Mouse (Mus musculus): Measurements from ENCODE around the gene Apol6. TPM values are rescaled to one million over a fixed set of nuclear protein-coding genes. Genes with fewer than 3 reads are reported as not detected.

The Apol6 gene
- total RNA-seq (2012; rRNA removed) (not detected in 2 replicates), total RNA-seq (2014; rRNA removed) (not detected in 2 replicates), polyA plus RNA-seq (2012; ENCODE audit: insufficient read length, low read depth) (not detected in 2 replicates)

- H3K4me2 ChIP-seq (ENCODE audit: insufficient read depth, low read depth, poor library complexity, severe bottlenecking), result no peak within 1 kb of the TSS
- TF ChIP-seq GABPA (IDR thresholded peaks at IDR 0.05; ENCODE audit: insufficient replicate concordance, low read depth, low read length), result no peak
- no peak for TF ChIP-seq NRF1 (IDR thresholded peaks at IDR 0.05; ENCODE audit: low read depth, low read length)
- no peak for TF ChIP-seq MXI1 (IDR thresholded peaks at IDR 0.05; ENCODE audit: low read depth, low read length)
- no peak for TF ChIP-seq POLR2AphosphoS2 (IDR thresholded peaks at IDR 0.05; ENCODE audit: low read depth, low read length)
- no peak for TF ChIP-seq SMC3 (IDR thresholded peaks at IDR 0.05; ENCODE audit: low read depth, low read length)
- no peak for TF ChIP-seq ZC3H11A (IDR thresholded peaks at IDR 0.05; ENCODE audit: low read depth, low read length)
- no peak for TF ChIP-seq CHD1 (IDR thresholded peaks at IDR 0.05; ENCODE audit: low read depth, low read length)
- no peak for TF ChIP-seq KAT2A (IDR thresholded peaks at IDR 0.05; ENCODE audit: insufficient replicate concordance, low read length)
- no peak for TF ChIP-seq TBP (conservative IDR thresholded peaks at IDR 0.05; ENCODE audit: low read depth, low read length)
- TF ChIP-seq MAZ (IDR thresholded peaks at IDR 0.05; ENCODE audit: low read depth, low read length), result no peak
- no peak for TF ChIP-seq MEF2A (IDR thresholded peaks at IDR 0.05; ENCODE audit: borderline replicate concordance, low read depth, low read length)
- H3K9me3 ChIP-seq (replicated peaks; ENCODE audit: low read length), result peaks cover 2% of the 10 kb centered on the region
- no peak within 1 kb of the TSS for H3K9ac ChIP-seq (ENCODE audit: insufficient read depth, low read depth)
- H3K27ac ChIP-seq (ENCODE audit: insufficient read depth, low read depth), result no peak within 1 kb of the TSS
- H3K79me2 ChIP-seq (replicated peaks; ENCODE audit: control insufficient read depth, extremely low read depth, insufficient read depth, poor library complexity, severe bottlenecking), result no peaks in the 10 kb centered on the region
- no peak for DNase-seq (ENCODE audit: extremely low read depth)
- in situ Hi-C loops (cut with MboI; ENCODE audit: low pct_ligation_motif_present, low pct_unique_long_range_greater_than_20kb, low sequenced_read_pairs), result no loop called here
- dilution Hi-C loops (cut with MboI; ENCODE audit: extremely low pct_ligation_motif_present, extremely low pct_unique_long_range_greater_than_20kb, low sequenced_read_pairs), result no loop called here
- H3K36me3 ChIP-seq (replicated peaks in 1 of 2; ENCODE audit: control insufficient read depth in 1 of 2, insufficient read depth in 1 of 2, low read length in 1 of 2), result no peaks in the 10 kb centered on the region
- H3K27me3 ChIP-seq (replicated peaks), result peaks cover 64% of the 10 kb centered on the region
- H3K4me3 ChIP-seq (replicated peaks in 1 of 3; ENCODE audit: low read depth in 2 of 3, low read length in 2 of 3, poor library complexity in 1 of 3), result no peak within 1 kb of the TSS
- H3K4me1 ChIP-seq (ENCODE audit: control insufficient read depth in 1 of 2, insufficient read depth in 2 of 2), result no peaks in the 10 kb centered on the region
Measured at GRCm38 (mm10) chr15:77044597-77045320, at the start of gene Apol6. TSS of gene Apol6 (plus strand) at chr15:77044729.

DNA sequence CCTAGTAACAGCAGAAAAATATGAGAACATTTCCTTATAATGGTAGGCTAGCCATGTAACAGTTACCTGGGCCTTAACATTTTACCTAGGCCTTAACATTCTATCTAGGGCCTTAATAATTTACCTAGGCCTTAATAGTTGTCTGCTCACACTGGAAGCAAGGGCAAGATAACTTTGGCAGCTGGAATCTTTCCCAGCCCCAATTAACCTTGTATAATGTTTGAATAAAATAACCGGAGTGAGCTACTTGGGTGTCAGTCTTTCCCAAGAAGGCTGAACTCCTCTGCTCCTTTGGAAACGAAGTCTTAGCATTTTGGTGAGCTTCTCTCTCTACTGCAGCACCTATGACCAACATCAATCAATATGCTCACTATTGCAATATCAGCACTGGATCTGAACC lies 46.5 kb upstream of the Apol6 start:
- H3K4me2 ChIP-seq (ENCODE audit: insufficient read depth, low read depth, poor library complexity, severe bottlenecking), result no peak overlapping the region
- H3K27me3 ChIP-seq (replicated peaks), result peaks cover 71% of the 10 kb centered on the region
- H3K9me3 ChIP-seq (replicated peaks; ENCODE audit: low read length), result peaks cover 2% of the 10 kb centered on the region
- DNase-seq (ENCODE audit: extremely low read depth), result no peak
- dilution Hi-C loops (cut with MboI; ENCODE audit: extremely low pct_ligation_motif_present, extremely low pct_unique_long_range_greater_than_20kb, low sequenced_read_pairs), result no loop called here
- no peak overlapping the region for H3K4me3 ChIP-seq (replicated peaks in 1 of 3; ENCODE audit: low read depth in 2 of 3, low read length in 2 of 3, poor library complexity in 1 of 3)
- in situ Hi-C loops (cut with MboI; ENCODE audit: low pct_ligation_motif_present, low pct_unique_long_range_greater_than_20kb, low sequenced_read_pairs), result loop anchor here (25.0 kb wide), 1 partner anchor 364 kb away; no protein-coding TSS in a partner anchor
- no peaks in the 10 kb centered on the region for H3K36me3 ChIP-seq (replicated peaks in 1 of 2; ENCODE audit: control insufficient read depth in 1 of 2, insufficient read depth in 1 of 2, low read length in 1 of 2)
- H3K9ac ChIP-seq (ENCODE audit: insufficient read depth, low read depth), result no peak overlapping the region
- H3K79me2 ChIP-seq (replicated peaks; ENCODE audit: control insufficient read depth, extremely low read depth, insufficient read depth, poor library complexity, severe bottlenecking), result no peaks in the 10 kb centered on the region
- no peak for TF ChIP-seq ZMIZ1 (IDR thresholded peaks at IDR 0.05; ENCODE audit: low read depth, low read length)
- no peak for TF ChIP-seq CTCF (conservative IDR thresholded peaks at IDR 0.05 in 1 of 2, IDR thresholded peaks at IDR 0.05 in 1 of 2; ENCODE audit: low read depth in 2 of 2, low read length in 2 of 2)
- TF ChIP-seq E2F4 (IDR thresholded peaks at IDR 0.05; ENCODE audit: insufficient replicate concordance, low read depth, low read length), result no peak
- TF ChIP-seq ZNF384 (IDR thresholded peaks at IDR 0.05; ENCODE audit: low read depth, low read length), result no peak
- H3K27ac ChIP-seq (ENCODE audit: insufficient read depth, low read depth), result no peak overlapping the region
- H3K4me1 ChIP-seq (ENCODE audit: control insufficient read depth in 1 of 2, insufficient read depth in 2 of 2), result no peaks in the 10 kb centered on the region

All from CH12.LX (cell line).